Mouse (Mus musculus): Measurements from ENCODE around the gene Sf1.

DNA sequence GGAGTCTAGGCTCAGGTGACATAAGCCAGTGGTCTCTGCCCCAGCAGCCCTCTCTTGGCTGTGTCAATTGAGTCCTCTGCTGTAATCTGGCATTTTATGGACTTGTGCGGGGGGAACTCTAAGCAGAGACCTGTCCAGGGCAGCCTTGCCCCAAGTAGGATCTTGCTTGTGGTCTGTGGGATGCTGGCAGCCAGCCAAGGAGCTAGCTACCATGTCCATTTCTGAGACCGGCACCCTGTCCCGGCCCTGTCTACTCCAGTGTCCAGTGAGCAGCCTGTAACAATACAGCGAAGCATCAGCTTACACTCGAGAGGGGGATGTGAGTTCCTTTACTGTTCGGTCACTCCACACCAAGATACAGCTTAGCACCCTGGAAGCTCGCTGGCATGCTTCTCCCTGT is 9.5 kb upstream of the Sf1 start:
- TF ChIP-seq POLR2A (IDR thresholded peaks at IDR 0.05; ENCODE audit: borderline replicate concordance, extremely low read depth, insufficient read depth, insufficient read length, poor library complexity, severe bottlenecking) (no peak), CTCF (IDR thresholded peaks at IDR 0.05; ENCODE audit: borderline replicate concordance, extremely low read depth, insufficient read depth, insufficient read length) (no peak)
